Mouse (Mus musculus) forebrain, embryonic 11.5 days (tissue): ENCODE results near the gene AC124502.3. TPM values are rescaled to one million over a fixed set of nuclear protein-coding genes. Genes with fewer than 3 reads are reported as not detected.

Experiments
- ATAC-seq: fragments of 200-750 bp; cut with Nextera tagmentation; replicated peaks from 2 replicates; pipeline ENCODE4 v1.8.0; 2017; ENCODE audit warnings: moderate TSS enrichment; ENCODE audit not compliant: low FRiP score
- DNase-seq: peaks from one replicate; pipeline ENCODE4 v3.0.0-alpha.2; 2017; ENCODE audit warnings: low spot score
- H3K27ac ChIP-seq: fragments of 300-500 bp; sonication (generic); 2 replicates; pipeline ENCODE4 v1.5.1; 2014; ENCODE audit warnings: low read depth, low read length
- H3K27me3 ChIP-seq: fragments of 300-500 bp; sonication (generic); 2 replicates; pipeline ENCODE4 v1.6.1; 2014; ENCODE audit warnings: mild to moderate bottlenecking, low read length, mixed read lengths; ENCODE audit not compliant: control insufficient read depth, insufficient read depth
- H3K36me3 ChIP-seq: fragments of 300-500 bp; sonication (generic); 2 replicates; pipeline ENCODE4 v1.6.1; 2014; ENCODE audit warnings: mild to moderate bottlenecking, low read length, moderate library complexity, mixed read lengths; ENCODE audit not compliant: control insufficient read depth, insufficient read depth
- H3K4me1 ChIP-seq: fragments of 300-500 bp; sonication (generic); replicated peaks from 2 replicates; pipeline ENCODE4 v1.6.1; 2014; ENCODE audit warnings: low read length, mixed read lengths; ENCODE audit not compliant: control insufficient read depth, insufficient read depth
- H3K4me2 ChIP-seq: fragments of 300-500 bp; sonication (generic); 2 replicates; pipeline ENCODE4 v1.6.1; 2014; ENCODE audit warnings: low read depth, mild to moderate bottlenecking, low read length, moderate library complexity, mixed read lengths; ENCODE audit not compliant: severe bottlenecking
- H3K4me3 ChIP-seq: fragments of 300-500 bp; sonication (generic); 2 replicates; pipeline ENCODE4 v1.5.1; 2014; ENCODE audit warnings: low read depth, low read length
- H3K9ac ChIP-seq: fragments of 300-500 bp; sonication (generic); 2 replicates; pipeline ENCODE4 v1.6.1; 2014; ENCODE audit warnings: low read length
- H3K9me3 ChIP-seq: fragments of 300-500 bp; sonication (generic); 2 replicates; pipeline ENCODE4 v1.6.1; 2016; ENCODE audit warnings: low read length, mixed read lengths; ENCODE audit not compliant: control insufficient read depth
- WGBS: fragments of 180-500 bp; shearing (Covaris S2); extraction: QIAGEN DNeasy Blood & Tissue Kit; methylation state at CpG from one replicate; pipeline ENCODE4 v1.1.7; 2014; 5-methylcytosine and 5-hydroxymethylcytosine counted together
- polyA plus RNA-seq: library from polyadenylated mRNA; unstranded; fragments of >200 nt; fragmentation: Nextera tagmentation; extraction: Ambion mirVana; gene quantifications from 2 replicates; pipeline ENCODE4 v1.2.1, GENCODE M21; 2014

Gene AC124502.3
- polyA plus RNA-seq, 1 experiment from 2014 or later: 4.2 TPM

- Histone ChIP-seq H3K4me3 (no peak overlapping the region), H3K4me2 (peak overlapping the region; percentile 15; the same call in 1 of the 2 replicates), H3K27me3 (no peaks in the 10 kb centered on the region), H3K9ac (peak overlapping the region; percentile 35; the same call in 1 of the 2 replicates), H3K36me3 (no peaks in the 10 kb centered on the region), H3K4me1 (peaks cover 11% of the 10 kb centered on the region; the same call in 1 of the 2 replicates), H3K9me3 (no peaks in the 10 kb centered on the region), H3K27ac (0 out of 2 replicates have a peak overlapping the region, but pooled peaks have one; percentile 18)
- no peak for DNase-seq
- peak; percentile 31; the same call in 1 of the 2 replicates for ATAC-seq
- 13% methylated on average over 10 of the region's 10 CpGs for WGBS
These were observed 20.4 kb downstream of the AC124502.3 start for GRCm38 (mm10) chr19:5058801-5059771.

GRCm38 (mm10) chr19:5060365-5061330 lies 22.0 kb downstream of the AC124502.3 start:
- Histone ChIP-seq H3K4me2 (no peak overlapping the region), H3K27me3 (no peaks in the 10 kb centered on the region), H3K9me3 (no peaks in the 10 kb centered on the region), H3K36me3 (no peaks in the 10 kb centered on the region), H3K9ac (no peak overlapping the region), H3K4me1 (peaks cover 11% of the 10 kb centered on the region; the same call in 1 of the 2 replicates), H3K27ac (no peak overlapping the region), H3K4me3 (no peak overlapping the region)
- ATAC-seq: no peak
- 44% methylated on average over 5 of the region's 5 CpGs for WGBS
- no peak for DNase-seq

DNA sequence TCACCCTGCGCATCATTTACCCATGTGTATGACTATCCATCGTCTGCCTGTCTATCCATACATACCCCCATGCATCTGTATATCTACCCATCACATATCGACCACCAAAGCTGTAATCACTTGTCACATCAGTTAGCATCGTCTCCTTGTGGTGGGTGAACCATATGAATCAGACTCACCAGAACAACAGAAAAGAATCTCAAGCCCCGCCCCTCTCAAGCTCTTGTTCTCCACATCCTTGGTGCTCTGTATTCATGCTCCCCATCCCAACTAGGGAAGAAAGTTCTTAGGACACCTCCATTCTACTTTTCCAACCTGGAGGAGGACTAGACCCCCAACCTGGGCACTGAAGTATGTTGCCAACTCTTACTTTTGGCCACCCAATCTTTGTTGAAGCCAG lies 23.4 kb downstream of the AC124502.3 start:
- DNase-seq: no peak
- no peak overlapping the region for H3K4me3 ChIP-seq
- H3K4me1 ChIP-seq: peaks cover 14% of the 10 kb centered on the region; the same call in 1 of the 2 replicates
- H3K27me3 ChIP-seq: peaks cover 3% of the 10 kb centered on the region; the same call in 1 of the 2 replicates
- H3K9me3 ChIP-seq: no peaks in the 10 kb centered on the region
- no peak overlapping the region for H3K4me2 ChIP-seq
- H3K9ac ChIP-seq: no peak overlapping the region
- no peak for ATAC-seq
- no peaks in the 10 kb centered on the region for H3K36me3 ChIP-seq
- WGBS: 91% methylated on average over 5 of the region's 5 CpGs
- no peak overlapping the region for H3K27ac ChIP-seq

DNA sequence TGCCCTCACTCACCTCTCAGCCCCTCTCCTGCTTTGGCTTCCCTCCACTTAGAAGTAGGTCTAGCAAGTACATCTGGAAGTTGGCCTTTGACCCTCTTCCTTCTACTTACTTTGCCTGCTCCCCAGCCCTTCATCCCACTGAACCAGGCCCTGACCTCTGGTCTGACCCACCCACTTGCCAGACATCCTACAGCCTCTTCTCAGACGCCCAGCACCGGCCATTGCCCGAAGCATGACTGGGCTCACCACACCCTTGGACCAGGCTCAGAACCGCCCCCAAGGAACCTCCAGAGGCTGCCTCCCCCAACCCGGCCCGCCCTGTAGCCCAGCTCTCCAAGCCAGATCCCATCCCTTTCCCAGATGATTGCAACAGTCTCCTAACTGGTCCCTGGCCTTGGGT lies 23.8 kb downstream of the AC124502.3 start:
- H3K4me1 ChIP-seq: peaks cover 18% of the 10 kb centered on the region; the same call in 1 of the 2 replicates

DNA sequence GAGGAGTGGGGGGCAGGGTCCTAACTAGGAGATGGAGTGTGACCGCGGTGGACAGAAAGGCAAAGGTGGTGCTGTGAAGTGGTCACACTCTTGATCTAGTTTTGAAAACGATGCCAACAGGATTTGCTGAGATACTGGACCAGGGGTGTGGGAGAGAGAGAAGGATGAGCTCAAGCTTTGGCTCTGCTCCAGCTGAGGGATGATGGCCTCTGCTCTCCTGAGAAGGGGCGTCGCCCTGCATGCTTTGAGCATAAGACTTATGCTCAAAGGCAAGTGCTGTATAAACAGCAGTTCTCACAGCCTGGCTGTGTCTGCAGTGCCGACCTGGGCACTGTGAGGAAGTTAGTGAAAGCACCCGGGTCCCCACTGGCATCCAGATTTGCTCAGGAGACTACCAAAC lies 26.4 kb downstream of the AC124502.3 start:
- Histone ChIP-seq H3K4me2 (no peak overlapping the region), H3K9ac (no peak overlapping the region), H3K36me3 (no peaks in the 10 kb centered on the region), H3K4me1 (peaks cover 25% of the 10 kb centered on the region), H3K4me3 (no peak overlapping the region), H3K27ac (no peak overlapping the region), H3K27me3 (peaks cover 30% of the 10 kb centered on the region), H3K9me3 (no peaks in the 10 kb centered on the region)
- ATAC-seq (no peak), DNase-seq (no peak)
- 79% methylated on average over 7 of the region's 7 CpGs for WGBS

More for the DNA sequence above, 23.8 kb downstream of the AC124502.3 start:
- no peak for ATAC-seq
- Histone ChIP-seq H3K4me2 (no peak overlapping the region), H3K9me3 (no peaks in the 10 kb centered on the region), H3K9ac (no peak overlapping the region), H3K27ac (no peak overlapping the region), H3K27me3 (peaks cover 7% of the 10 kb centered on the region; the same call in 1 of the 2 replicates), H3K36me3 (no peaks in the 10 kb centered on the region), H3K4me3 (no peak overlapping the region)
- no peak for DNase-seq
- WGBS: 73% methylated on average over 6 of the region's 6 CpGs

DNA sequence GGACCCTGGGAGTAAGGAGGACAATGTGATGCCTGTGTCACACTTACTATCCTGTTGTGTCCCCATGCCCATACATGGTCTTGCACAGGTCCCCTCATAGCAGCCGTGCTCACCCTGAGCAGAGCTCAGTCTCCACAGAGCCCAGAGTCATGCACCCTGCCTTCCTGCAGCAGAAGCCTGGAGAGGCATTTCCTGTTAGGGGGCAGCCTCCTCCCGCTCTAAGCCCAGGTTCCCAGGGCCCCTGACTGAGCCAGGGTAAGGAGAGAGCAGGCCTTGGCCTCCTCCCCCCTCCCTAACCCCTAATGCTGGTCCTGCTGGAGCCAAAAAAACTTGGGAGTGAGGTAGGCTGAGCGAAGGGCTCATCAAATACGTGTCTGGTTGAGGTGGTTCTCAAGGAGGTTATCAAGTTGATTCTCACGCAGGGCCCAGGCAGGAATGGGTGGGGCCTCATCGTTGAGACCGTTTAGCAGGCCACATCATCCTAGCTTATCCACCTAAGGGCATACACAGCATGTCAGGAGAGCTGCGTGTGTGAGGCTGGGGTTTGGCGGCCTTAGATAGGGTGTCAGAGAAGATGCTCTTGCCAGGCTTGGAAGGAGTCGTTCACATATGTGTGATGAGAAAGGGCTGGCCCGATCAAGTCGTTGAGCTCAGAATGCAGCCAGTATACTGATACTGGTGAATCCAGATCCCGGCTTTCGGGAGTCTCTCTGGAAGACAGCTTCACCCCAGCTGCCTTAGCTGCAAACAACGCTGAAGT lies 28.5 kb downstream of the AC124502.3 start:
- WGBS: 8% methylated on average over 15 of the region's 15 CpGs
- DNase-seq (no peak), ATAC-seq (no peak)
- Histone ChIP-seq H3K27ac (no peak overlapping the region), H3K4me2 (peak overlapping the region; percentile 88), H3K4me3 (peak overlapping the region; percentile 35; the same call in 1 of the 2 replicates), H3K36me3 (no peaks in the 10 kb centered on the region), H3K9me3 (no peaks in the 10 kb centered on the region), H3K27me3 (peaks cover 32% of the 10 kb centered on the region), H3K9ac (peak overlapping the region; percentile 60; the same call in 1 of the 2 replicates), H3K4me1 (peaks cover 31% of the 10 kb centered on the region)

DNA sequence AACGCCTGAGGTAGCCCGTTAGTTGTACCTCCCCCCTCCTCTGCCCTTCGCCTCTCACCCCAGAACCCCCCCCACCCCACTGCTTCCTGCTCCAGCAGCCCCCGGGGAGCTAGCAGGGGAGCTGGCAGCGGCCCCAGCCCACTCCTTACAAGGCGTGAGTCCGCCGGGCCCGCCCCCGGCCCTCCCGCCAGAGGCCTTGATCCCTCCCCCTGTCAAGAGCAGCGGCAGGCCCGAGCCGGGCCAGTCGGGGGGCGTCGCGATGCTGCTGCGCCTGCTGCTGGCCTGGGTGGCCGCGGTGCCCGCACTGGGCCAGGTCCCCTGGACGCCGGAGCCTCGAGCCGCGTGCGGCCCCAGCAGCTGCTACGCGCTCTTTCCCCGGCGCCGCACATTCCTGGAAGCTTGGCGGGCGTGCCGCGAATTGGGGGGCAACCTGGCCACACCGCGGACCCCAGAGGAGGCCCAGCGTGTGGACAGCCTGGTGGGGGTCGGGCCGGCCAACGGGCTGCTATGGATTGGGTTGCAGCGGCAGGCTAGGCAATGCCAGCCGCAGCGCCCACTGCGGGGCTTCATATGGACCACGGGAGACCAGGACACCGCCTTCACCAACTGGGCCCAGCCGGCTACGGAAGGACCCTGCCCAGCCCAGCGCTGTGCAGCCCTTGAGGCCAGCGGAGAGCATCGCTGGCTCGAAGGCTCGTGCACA lies 29.3 kb downstream of the AC124502.3 start, which contains the start of gene Cd248:
Gene Cd248 (plus strand): TSS at position 212 of the 703 bp plus-strand sequence.
- peak; percentile 79 for DNase-seq
- Histone ChIP-seq H3K4me1 (peaks cover 31% of the 10 kb centered on the region), H3K4me2 (peak within 1 kb of the TSS; percentile 88), H3K27me3 (peaks cover 32% of the 10 kb centered on the region), H3K9ac (peak within 1 kb of the TSS; percentile 60), H3K36me3 (no peaks in the 10 kb centered on the region), H3K9me3 (no peaks in the 10 kb centered on the region), H3K4me3 (peak within 1 kb of the TSS; percentile 35), H3K27ac (no peak within 1 kb of the TSS)
- 1% methylated on average over 49 of the region's 56 CpGs for WGBS
- ATAC-seq: no peak; the same call in 1 of the 2 replicates
